ENCODE assay signal across 11 mouse cellular contexts in genomic region chr9:67208420-67208819, GRCm38 (mm10).
DNase-seq lines count a peak whose midpoint lies in the region; ATAC-seq and TF ChIP-seq lines count a peak whose summit lies in the region.
"Had no signal": no experiment of that assay in that cellular context is flagged by ENCODE, and none has a peak within 500 bp of the region (broad histone marks: within the 10 kb centered on the region; RNA-seq: fewer than 3 reads in every experiment).

No protein-coding gene starts in this region.

- TF ChIP-seq POLR2A in lung, adult 2 months (IDR thresholded peaks at IDR 0.05; ENCODE audit: borderline replicate concordance, extremely low read depth, low read depth, low read length): no peak

- no peak overlapping the region for H3K4me3 ChIP-seq in lung, embryonic 16.5 days (ENCODE audit: low read length)
- H3K4me3 ChIP-seq in lung, adult 2 months (replicated peaks; ENCODE audit: extremely low read depth, low read depth, low read length): no peak overlapping the region
- H3K4me3 ChIP-seq: liver, embryonic 12.5 days had no signal

- H3K4me2 ChIP-seq in lung, embryonic 16.5 days (ENCODE audit: low read depth, low read length): no peak overlapping the region
- H3K4me2 ChIP-seq: liver, embryonic 12.5 days had no signal

- 23% methylated on average over 3 of the region's 3 CpGs for WGBS in lung, embryonic 16.5 days
- WGBS in lung, adult 2 months: 24% methylated on average over 3 of the region's 3 CpGs

- H3K4me1 ChIP-seq in lung, embryonic 16.5 days (replicated peaks; ENCODE audit: control insufficient read depth, insufficient read depth, low read length): peaks cover 8% of the 10 kb centered on the region
- no peaks in the 10 kb centered on the region for H3K4me1 ChIP-seq in lung, adult 2 months (ENCODE audit: control insufficient read depth, insufficient read depth, low read length)
- H3K4me1 ChIP-seq: liver, embryonic 12.5 days had no signal

- no peak overlapping the region for H3K27ac ChIP-seq in lung, embryonic 16.5 days (ENCODE audit: low read length)
- H3K27ac ChIP-seq: liver, embryonic 12.5 days had no signal

- no peak for TF ChIP-seq CTCF in lung, adult 2 months (IDR thresholded peaks at IDR 0.05; ENCODE audit: insufficient read depth, low read length)

- H3K9ac ChIP-seq in lung, embryonic 16.5 days (ENCODE audit: low read length): no peak overlapping the region
- H3K9ac ChIP-seq: forebrain, postnatal 0 days; liver, embryonic 12.5 days had no signal

- H3K36me3 ChIP-seq in lung, embryonic 16.5 days (ENCODE audit: control insufficient read depth, insufficient read depth, low read length): no peaks in the 10 kb centered on the region
- H3K36me3 ChIP-seq: liver, embryonic 12.5 days had no signal

- DNase-seq in lung, adult 2 months: no peak
- DNase-seq in ZHBTc4 (ENCODE audit: low read depth, low spot score): peak; percentile 95
- peak; percentile 60 for DNase-seq in forelimb bud, embryonic 11.5 days (ENCODE audit: low read depth, low spot score)
- DNase-seq in lung, postnatal 36 days: peak; percentile 20
- no peak for DNase-seq in T-cell, adult 2 months (ENCODE audit: low spot score)
- no peak for DNase-seq in cerebellum, postnatal 10 days
- DNase-seq: forebrain, postnatal 0 days; heart, postnatal 14 days had no signal

- no peaks in the 10 kb centered on the region for H3K27me3 ChIP-seq in lung, embryonic 16.5 days (ENCODE audit: control insufficient read depth, insufficient read depth, low read depth, low read length)
- H3K27me3 ChIP-seq: liver, embryonic 12.5 days had no signal

- ATAC-seq in lung, embryonic 16.5 days (ENCODE audit: low read depth): peak; percentile 58
- no peak for ATAC-seq in granulocyte monocyte progenitor cell, adult 5-6 weeks (replicated peaks; ENCODE audit: poor library complexity, severe bottlenecking)
- ATAC-seq: forebrain, postnatal 0 days; liver, embryonic 12.5 days had no signal

- no peaks in the 10 kb centered on the region for H3K9me3 ChIP-seq in lung, embryonic 16.5 days (ENCODE audit: control insufficient read depth, low read length)
- H3K9me3 ChIP-seq: liver, embryonic 12.5 days had no signal

Comparison
In these comparisons a context has a peak if more than half of its experiments do, and no peak if none do; other contexts are left out.
1. DNase-seq: peak in ZHBTc4 (single experiment), forelimb bud, embryonic 11.5 days (single experiment) and lung, postnatal 36 days (single experiment); none in lung, adult 2 months (single experiment), T-cell, adult 2 months (single experiment) and cerebellum, postnatal 10 days (0 of 2).